Mouse (Mus musculus): ENCODE results near the gene Ecm2. TPM values are rescaled to one million over a fixed set of nuclear protein-coding genes. Genes with fewer than 3 reads are reported as not detected.

Ecm2 gene
- total RNA-seq (2015; ENCODE audit: low replicate concordance), result 0.42 TPM in 1 of 2 replicates, not detected in the other
- 0.83 and 3.9 TPM in 2 replicates for total RNA-seq (2017; ENCODE audit: low replicate concordance)

GRCm38 (mm10) chr13:49504510-49504909 lies at the start of gene Ecm2:
Gene Ecm2 (plus strand): TSS chr13:49504810.
- ATAC-seq (replicated peaks; ENCODE audit: low FRiP score, poor library complexity, severe bottlenecking), result no peak

DNA sequence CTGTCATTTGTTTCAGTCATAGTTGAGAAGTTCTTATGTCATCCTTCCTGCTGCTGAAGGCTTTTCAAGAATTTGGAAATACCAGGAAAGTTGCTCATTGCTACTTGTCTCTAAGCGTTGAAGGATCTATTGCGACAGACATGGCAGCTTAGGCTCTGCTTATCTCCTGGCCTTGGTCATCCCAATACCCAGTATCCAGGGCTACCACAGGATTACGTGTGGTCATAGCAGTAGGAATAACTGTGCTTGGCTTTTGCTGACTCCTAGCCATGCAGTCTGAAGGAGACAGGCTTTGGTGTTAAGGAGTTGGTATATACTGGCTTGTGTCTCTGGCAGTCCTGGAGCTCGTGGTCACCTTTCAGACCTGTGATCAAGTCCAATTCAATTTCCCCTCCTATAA lies 44.3 kb upstream of the Ecm2 start:
- ATAC-seq (replicated peaks; ENCODE audit: low FRiP score, poor library complexity, severe bottlenecking), result no peak

DNA sequence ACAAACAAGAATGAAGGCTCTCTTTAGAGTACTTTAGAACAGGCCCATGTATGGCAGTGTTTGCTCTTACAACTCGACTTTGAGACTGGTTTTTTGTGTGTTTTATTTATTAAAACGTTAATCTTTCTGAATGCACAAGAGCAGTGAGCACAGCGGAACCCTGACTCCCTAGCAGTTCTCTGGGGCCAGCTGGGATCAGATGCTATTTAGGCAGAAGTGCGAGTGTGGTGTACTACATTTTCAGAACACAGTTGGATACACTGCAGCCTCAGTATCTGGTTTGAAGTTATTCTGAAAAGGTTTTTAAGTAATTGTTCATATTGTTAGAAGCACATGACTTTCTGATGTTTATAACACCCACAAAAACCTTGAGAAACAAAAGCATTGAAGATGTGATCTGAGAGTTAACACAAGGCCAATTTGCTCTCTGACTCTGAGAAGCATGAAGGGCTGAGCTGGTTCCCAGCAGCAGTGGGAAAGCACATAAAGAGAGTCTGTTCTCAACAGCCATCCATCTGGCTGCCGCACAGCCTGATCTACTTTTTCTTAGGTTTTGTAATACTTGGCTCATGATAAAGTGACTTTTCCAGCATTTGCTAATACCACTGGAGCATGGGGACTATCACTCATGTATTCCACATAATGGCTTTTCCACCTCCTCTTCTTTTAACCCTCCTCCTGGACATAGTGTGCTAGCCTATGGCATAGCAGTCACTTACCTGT lies 43.8 kb upstream of the Ecm2 start:
- no peak for ATAC-seq (replicated peaks; ENCODE audit: low FRiP score, poor library complexity, severe bottlenecking)

DNA sequence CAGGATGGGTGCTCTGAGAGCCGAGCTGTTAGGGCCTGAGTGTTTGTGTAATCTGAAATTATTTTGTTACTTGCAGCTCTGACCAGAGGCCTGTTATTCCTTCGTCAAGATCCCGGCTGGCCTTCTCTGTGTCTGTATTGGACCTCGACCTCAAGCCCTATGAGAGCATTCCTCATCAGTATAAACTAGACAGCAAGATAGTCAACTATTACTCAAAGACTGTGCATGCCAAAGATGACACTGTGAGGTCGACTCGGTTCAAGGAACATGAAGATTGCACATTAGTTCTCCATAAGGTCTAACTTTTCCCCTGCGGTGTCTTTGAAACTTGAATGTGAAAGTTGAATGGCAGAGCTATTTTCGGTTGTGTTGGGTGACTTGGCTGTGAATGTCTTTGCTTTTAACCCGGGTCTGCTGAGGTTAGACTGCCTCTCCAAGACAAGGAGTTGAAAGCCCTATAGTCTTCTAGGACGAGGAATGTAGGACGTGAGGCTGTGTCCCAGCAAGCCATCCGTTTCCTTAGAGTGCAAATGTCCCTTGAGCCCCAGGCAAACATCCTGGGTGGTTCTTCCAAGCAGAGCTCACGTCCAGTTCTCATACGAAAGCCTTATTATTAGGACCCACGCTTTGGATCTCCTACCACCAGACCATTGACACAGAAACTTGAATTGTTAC lies 43.0 kb upstream of the Ecm2 start:
- ATAC-seq (replicated peaks; ENCODE audit: low FRiP score, poor library complexity, severe bottlenecking), result no peak

GRCm38 (mm10) chr13:49462921-49463320 lies 41.7 kb upstream of the Ecm2 start:
- no peak for ATAC-seq (replicated peaks; ENCODE audit: low FRiP score, poor library complexity, severe bottlenecking)

- ATAC-seq (replicated peaks; ENCODE audit: low FRiP score, poor library complexity, severe bottlenecking), result no peak
These were observed 38.7 kb upstream of the Ecm2 start for GRCm38 (mm10) chr13:49465875-49466274.

- no peak for ATAC-seq (replicated peaks; ENCODE audit: low FRiP score, poor library complexity, severe bottlenecking)
These were observed 38.1 kb upstream of the Ecm2 start for GRCm38 (mm10) chr13:49466393-49467075.

DNA sequence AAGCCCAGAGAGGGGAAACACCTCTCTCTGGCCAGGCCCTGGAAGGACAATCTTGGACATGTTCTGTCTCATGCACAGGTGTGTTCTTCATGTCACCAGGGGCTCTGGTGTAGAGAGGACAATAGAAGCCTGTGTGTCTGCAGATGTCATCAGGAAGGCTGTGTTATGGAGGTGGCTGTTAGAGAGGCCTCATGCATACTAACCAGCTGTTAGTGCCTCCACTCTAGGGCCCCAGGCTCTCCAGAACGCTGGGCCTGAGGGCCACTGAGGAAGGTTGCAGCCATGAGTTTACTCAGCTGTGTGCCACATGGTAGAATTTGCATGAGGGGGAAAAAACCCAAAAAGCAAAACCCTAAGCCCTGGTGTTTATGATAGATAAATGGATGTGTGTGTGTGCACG lies 37.0 kb upstream of the Ecm2 start:
- ATAC-seq (replicated peaks; ENCODE audit: low FRiP score, poor library complexity, severe bottlenecking), result no peak

DNA sequence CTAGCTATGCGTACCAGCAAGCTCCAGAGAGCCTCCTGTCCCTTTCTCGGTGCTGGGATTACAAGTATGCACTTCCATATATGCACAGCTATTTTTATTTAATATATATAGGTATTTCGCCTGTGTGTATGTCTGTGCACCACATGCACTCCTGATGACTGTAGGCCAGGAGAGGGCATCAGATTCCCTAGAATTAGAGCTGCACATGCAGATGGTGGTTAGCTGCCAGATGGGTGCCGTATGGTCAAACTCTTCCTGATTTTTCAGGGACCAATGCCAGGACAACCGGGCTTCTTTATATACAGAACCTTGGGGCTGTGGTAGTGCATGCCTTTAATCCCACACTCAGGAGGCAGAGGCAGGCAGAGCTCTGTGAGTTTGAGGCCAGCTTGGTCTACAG lies 35.6 kb upstream of the Ecm2 start:
- ATAC-seq (replicated peaks; ENCODE audit: low FRiP score, poor library complexity, severe bottlenecking), result no peak

DNA sequence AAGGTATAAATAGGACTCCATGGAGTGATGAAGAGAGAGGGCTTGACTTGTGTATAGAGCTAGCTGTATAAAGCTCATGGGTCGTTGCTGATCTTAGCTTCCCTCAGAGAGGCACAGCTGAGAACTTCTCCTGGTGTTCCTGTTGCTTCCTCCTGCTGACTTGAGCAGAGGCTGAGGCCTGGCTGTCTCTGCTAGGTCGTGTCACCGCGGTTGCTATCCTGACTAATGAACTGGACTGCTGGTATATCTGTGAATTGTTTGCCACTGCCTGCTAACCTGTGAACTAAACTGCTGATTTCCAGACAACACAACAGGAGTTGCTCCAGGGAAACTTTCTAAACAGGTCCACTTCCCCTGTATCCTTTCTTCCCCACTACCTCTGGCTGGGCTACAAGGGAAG lies 34.3 kb upstream of the Ecm2 start:
- no peak for ATAC-seq (replicated peaks; ENCODE audit: low FRiP score, poor library complexity, severe bottlenecking)

GRCm38 (mm10) chr13:49470806-49471205 lies 33.8 kb upstream of the Ecm2 start:
- no peak for ATAC-seq (replicated peaks; ENCODE audit: low FRiP score, poor library complexity, severe bottlenecking)

DNA sequence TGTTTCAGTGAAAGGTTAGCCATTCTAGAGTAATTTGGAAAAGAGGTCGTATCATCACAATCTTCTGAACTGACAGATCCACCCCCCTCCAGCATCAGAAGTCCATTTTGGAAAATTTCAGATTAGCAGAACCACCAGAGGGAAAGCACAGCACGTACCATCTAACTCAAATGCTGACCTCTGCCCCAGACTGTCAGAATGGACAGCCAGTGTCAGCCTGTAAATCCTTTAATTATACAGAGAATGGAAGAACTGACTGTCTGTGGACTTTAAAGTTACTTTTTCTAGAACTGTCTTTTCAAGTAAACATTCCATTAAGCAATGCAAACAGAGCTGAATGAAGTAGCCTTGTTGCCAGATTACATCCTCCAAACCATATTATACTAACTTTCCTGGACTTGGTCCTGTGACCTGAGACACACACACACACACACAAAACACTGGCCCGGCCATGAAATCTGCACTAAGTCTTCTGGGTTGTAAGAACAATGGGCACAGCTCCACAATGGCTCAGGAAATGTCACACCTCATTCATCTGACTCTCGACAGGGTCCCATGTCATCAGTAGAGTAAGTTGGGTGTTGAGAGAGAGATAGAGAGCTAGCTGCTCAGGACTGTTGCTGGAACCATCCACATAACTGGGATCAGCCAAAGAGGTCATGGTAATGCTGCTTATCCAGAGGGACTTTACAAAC lies 32.5 kb upstream of the Ecm2 start:
- ATAC-seq (replicated peaks; ENCODE audit: low FRiP score, poor library complexity, severe bottlenecking), result no peak

GRCm38 (mm10) chr13:49472676-49473005 lies 32.0 kb upstream of the Ecm2 start:
- ATAC-seq (replicated peaks; ENCODE audit: low FRiP score, poor library complexity, severe bottlenecking), result no peak

- ATAC-seq (replicated peaks; ENCODE audit: low FRiP score, poor library complexity, severe bottlenecking), result no peak
These were observed 26.7 kb upstream of the Ecm2 start for GRCm38 (mm10) chr13:49477887-49478286.

GRCm38 (mm10) chr13:49478851-49479374 lies 25.7 kb upstream of the Ecm2 start:
- ATAC-seq (replicated peaks; ENCODE audit: low FRiP score, poor library complexity, severe bottlenecking), result no peak

- ATAC-seq (replicated peaks; ENCODE audit: low FRiP score, poor library complexity, severe bottlenecking), result no peak
These were observed 25.2 kb upstream of the Ecm2 start for GRCm38 (mm10) chr13:49479399-49479798.

GRCm38 (mm10) chr13:49480057-49480456 lies 24.6 kb upstream of the Ecm2 start:
- no peak for ATAC-seq (replicated peaks; ENCODE audit: low FRiP score, poor library complexity, severe bottlenecking)

DNA sequence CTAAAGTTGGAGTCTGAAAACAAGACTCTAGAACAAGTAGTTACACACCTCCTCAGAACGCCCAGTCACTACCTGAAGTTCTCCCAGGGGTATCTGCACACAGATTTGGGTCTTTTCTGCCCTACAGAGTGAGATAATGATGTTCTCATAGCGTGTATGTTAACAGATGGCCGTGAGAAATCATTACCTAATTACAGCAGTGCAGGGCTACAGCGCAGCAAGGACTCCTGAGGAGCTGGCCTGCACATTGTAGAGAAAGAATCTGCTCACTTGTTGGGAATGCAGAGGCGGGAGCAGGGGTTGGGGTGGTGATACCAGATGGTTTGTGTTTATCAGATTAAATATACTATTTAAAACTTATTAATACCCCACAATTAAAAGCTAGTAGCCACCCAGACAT lies 24.1 kb upstream of the Ecm2 start:
- ATAC-seq (replicated peaks; ENCODE audit: low FRiP score, poor library complexity, severe bottlenecking), result no peak

GRCm38 (mm10) chr13:49485388-49485787 lies 19.2 kb upstream of the Ecm2 start:
- ATAC-seq (replicated peaks; ENCODE audit: low FRiP score, poor library complexity, severe bottlenecking), result no peak

All from erythroid progenitor cell, adult 5-6 weeks (primary cell).